Mouse (Mus musculus) heart, adult 2 months (tissue): ENCODE data around the gene Plac1. TPM values are rescaled to one million over a fixed set of nuclear protein-coding genes. Genes with fewer than 3 reads are reported as not detected.

Experiments used
- DNase-seq, 2 experiments: peaks; one replicate each; pipeline ENCODE4 v3.0.0; 2021
- H3K27ac ChIP-seq: fragments of 200-600 bp; 2 replicates; pipeline ENCODE4 v1.8.1; 2022
- H3K27me3 ChIP-seq: fragments of 200-500 bp; 2 replicates; pipeline ENCODE4 v1.6.1; 2012; ENCODE audit warnings: mild to moderate bottlenecking, low read length, inconsistent platforms, mixed read lengths; ENCODE audit not compliant: control insufficient read depth, insufficient read depth
- H3K36me3 ChIP-seq: fragments of 200-500 bp; 2 replicates; pipeline ENCODE4 v1.6.1; 2012; ENCODE audit warnings: low read length, inconsistent platforms; ENCODE audit not compliant: control insufficient read depth, insufficient read depth
- H3K4me1 ChIP-seq: fragments of 200-500 bp; 2 replicates; pipeline ENCODE4 v1.6.1; 2011; ENCODE audit warnings: low read length; ENCODE audit not compliant: control insufficient read depth, insufficient read depth
- H3K4me3 ChIP-seq: fragments of 200-600 bp; 2 replicates; pipeline ENCODE4 v1.8.1; 2022
- H3K79me2 ChIP-seq: fragments of 200-500 bp; replicated peaks from 2 replicates; pipeline ENCODE4 v1.6.1; 2012; ENCODE audit warnings: mild to moderate bottlenecking, inconsistent platforms, low read length, moderate library complexity, mixed read lengths; ENCODE audit not compliant: control insufficient read depth, insufficient read depth
- H3K9ac ChIP-seq: fragments of 200-500 bp; 2 replicates; pipeline ENCODE4 v1.6.1; 2012; ENCODE audit warnings: low read depth, mild to moderate bottlenecking, control low read depth, inconsistent platforms, low read length, mixed read lengths
- CTCF ChIP-seq: fragments of 200-600 bp; IDR thresholded peaks from 2 replicates; pipeline ENCODE4 v1.8.1; 2022; ENCODE audit warnings: antibody characterized with exemption, mild to moderate bottlenecking, moderate library complexity
- EP300 ChIP-seq: fragments of 200-500 bp; IDR thresholded peaks from 2 replicates; pipeline ENCODE4 v1.6.1; 2011; ENCODE audit warnings: low read depth, low read length, control low read depth; ENCODE audit not compliant: insufficient read depth
- POLR2A ChIP-seq: fragments of 200-500 bp; IDR thresholded peaks from 2 replicates; pipeline ENCODE4 v1.6.1; 2011; ENCODE audit warnings: mild to moderate bottlenecking, low read depth, low read length, control low read depth; ENCODE audit not compliant: insufficient read depth
- WGBS: fragments of 180-500 bp; shearing (Covaris S2); methylation state at CpG from one replicate; pipeline ENCODE4 v1.1.7; 2018; 5-methylcytosine and 5-hydroxymethylcytosine counted together
- intact Hi-C: fragments of 180-260 bp; cut with DNase I; formaldehyde crosslinking; loops from one replicate; pipeline ENCODE4 v1.15.1; 2025
- microRNA-seq, 2 experiments: library from miRNA; unstranded; fragments of <30 nt; microRNA quantifications; one replicate each; pipeline ENCODE4 v1.2.0; 2021
- polyA plus RNA-seq: library from polyadenylated mRNA; depleted of rRNA; stranded (reverse); fragments of >200 nt; gene quantifications from 2 replicates; pipeline ENCODE4 v1.2.3, GENCODE M21; 2012; rRNA removed
- total RNA-seq, 2 experiments: library from RNA; stranded (reverse); gene quantifications; 2 replicates each; pipeline ENCODE4 v1.2.3; 2021

Gene Plac1
- total and polyA plus RNA-seq, 3 experiments = not detected

DNA sequence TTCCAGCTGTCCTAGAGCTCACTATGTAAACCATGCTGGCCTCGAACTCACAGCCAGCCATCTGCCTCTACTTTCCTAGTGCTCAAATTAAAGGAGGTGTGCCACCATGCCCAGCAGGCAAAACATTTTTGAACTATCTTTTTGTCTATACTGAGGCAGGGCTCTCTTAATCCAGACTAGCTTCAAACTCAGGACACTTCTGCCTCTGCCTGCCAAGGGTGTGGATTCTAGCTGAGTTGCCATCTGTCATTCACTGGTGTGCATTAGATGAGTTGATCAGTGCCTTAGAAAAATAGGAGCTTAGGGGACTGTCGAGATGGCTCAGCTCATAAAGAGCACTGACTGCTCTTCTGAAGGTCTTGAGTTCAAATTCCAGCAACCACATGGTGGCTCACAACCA, 216.9 kb downstream of the Plac1 start:
- no peak overlapping the region for H3K27ac ChIP-seq
- H3K36me3 ChIP-seq = no peaks in the 10 kb centered on the region
- no peak overlapping the region for H3K9ac ChIP-seq
- TF ChIP-seq CTCF (no peak), POLR2A (no peak), EP300 (no peak)
- WGBS = 84% methylated on average over 2 of the region's 2 CpGs
- no peaks in the 10 kb centered on the region for H3K4me1 ChIP-seq
- no peak overlapping the region for H3K4me3 ChIP-seq
- intact Hi-C loops = loop anchor here (5.0 kb wide), 2 partner anchors 94 to 234 kb away; no protein-coding TSS in a partner anchor
- no peaks in the 10 kb centered on the region for H3K27me3 ChIP-seq
- no peak for DNase-seq
- H3K79me2 ChIP-seq = no peaks in the 10 kb centered on the region

Small RNA genes lying within 50 kb of the gene (microRNA-seq; reads per million reads assigned to microRNA genes)
- gene Mir322 (6,575 to 6,843 reads per million in 2 experiments), gene Mir351 (482 to 644 reads per million in 2 experiments), gene Mir450-1 (1.7 to 2.3 reads per million in 2 experiments), gene Mir450-2 (7.3 to 9.3 reads per million in 2 experiments), gene Mir450b (33.7 to 58.3 reads per million in 2 experiments), gene Mir503 (75.3 to 119 reads per million in 2 experiments), gene Mir542 (165 to 167 reads per million in 2 experiments)

Other genes starting within 250 kb of the Plac1 start
- gene Fam122b, start 29.7 kb upstream of the Plac1 start, total RNA-seq = 1 to 10 TPM; 2.2 to 4.3 TPM
- gene Fam122b, start 29.7 kb upstream of the Plac1 start, polyA plus RNA-seq = 1.6 and 3.5 TPM in 2 replicates
- not detected for gene Fam122c, start 33.3 kb upstream of the Plac1 start, total RNA-seq
- gene Fam122c, start 33.3 kb upstream of the Plac1 start, polyA plus RNA-seq = not detected in 2 replicates
- 10 to 100 TPM; 32.0 to 41.9 TPM for gene Mospd1, start 130.4 kb upstream of the Plac1 start, total RNA-seq
- 8.6 and 18.1 TPM in 2 replicates for gene Mospd1, start 130.4 kb upstream of the Plac1 start, polyA plus RNA-seq
- not detected for gene Etd, start 194.8 kb upstream of the Plac1 start, total RNA-seq
- not detected in 2 replicates for gene Etd, start 194.8 kb upstream of the Plac1 start, polyA plus RNA-seq